Mouse (Mus musculus): ENCODE data around the gene 4632433K11Rik. TPM values are rescaled to one million over a fixed set of nuclear protein-coding genes. Genes with fewer than 3 reads are reported as not detected.
"Not testable (repeated sequence)": the region's sequence is repeated elsewhere in the genome, so short reads cannot be mapped to it uniquely, and the experiment has no call there.

The 4632433K11Rik gene
- polyA plus RNA-seq, 1 experiment from 2014 or later = not detected

DNA sequence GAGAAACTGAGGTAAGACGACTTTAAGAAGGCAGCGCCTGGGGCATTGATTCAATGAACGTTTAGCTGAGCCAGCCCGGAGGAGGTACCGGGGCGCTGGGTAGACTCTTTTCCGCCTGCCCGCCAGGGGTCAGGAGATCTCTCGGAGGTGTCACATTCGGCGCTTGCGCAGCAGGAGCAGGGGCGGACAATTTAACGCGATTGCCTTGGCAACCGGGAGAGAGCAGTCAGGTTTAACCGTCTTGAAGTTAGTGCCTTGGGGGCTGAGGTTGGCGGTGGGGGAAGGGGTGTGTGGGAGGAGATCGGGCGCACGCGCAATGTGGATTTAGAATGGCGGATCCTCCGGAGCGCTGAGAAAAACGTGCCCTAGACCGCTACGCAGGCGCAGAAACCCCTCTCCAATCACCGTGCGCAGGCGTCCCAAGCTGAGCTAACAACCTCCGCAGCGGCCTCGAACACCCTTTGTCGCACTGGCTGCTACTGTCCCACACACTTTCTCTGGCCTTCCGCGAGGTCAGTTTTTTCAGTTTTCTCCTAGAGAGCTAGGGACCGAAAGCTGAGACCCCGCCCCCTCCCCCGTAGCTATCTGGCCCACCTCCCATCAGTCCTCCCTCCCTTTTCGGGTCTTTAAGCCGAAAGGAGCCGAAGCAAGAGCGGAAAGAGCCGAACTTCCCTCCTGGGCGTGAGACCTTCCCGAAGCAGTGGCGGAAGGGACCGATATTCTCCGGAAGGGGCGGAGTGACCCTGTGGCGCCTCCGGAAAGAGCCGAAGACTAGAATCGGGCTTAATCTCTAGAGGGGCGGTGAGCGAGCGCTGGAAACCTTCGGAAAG is 27.2 kb downstream of the 4632433K11Rik start:
- H3K9ac ChIP-seq = peak overlapping the region; percentile 88
- H3K4me2 ChIP-seq = peak overlapping the region; percentile 89
- no peaks in the 10 kb centered on the region for H3K9me3 ChIP-seq
- H3K27ac ChIP-seq = peak overlapping the region; percentile 99
- peak; percentile 91 for ATAC-seq (replicated peaks)
- H3K4me3 ChIP-seq = peak overlapping the region; percentile 55
- H3K36me3 ChIP-seq (replicated peaks) = no peaks in the 10 kb centered on the region
- no peaks in the 10 kb centered on the region for H3K27me3 ChIP-seq (replicated peaks)
- WGBS = under 1% methylated on average over 60 of the region's 60 CpGs
- H3K4me1 ChIP-seq = peaks cover 67% of the 10 kb centered on the region

DNA sequence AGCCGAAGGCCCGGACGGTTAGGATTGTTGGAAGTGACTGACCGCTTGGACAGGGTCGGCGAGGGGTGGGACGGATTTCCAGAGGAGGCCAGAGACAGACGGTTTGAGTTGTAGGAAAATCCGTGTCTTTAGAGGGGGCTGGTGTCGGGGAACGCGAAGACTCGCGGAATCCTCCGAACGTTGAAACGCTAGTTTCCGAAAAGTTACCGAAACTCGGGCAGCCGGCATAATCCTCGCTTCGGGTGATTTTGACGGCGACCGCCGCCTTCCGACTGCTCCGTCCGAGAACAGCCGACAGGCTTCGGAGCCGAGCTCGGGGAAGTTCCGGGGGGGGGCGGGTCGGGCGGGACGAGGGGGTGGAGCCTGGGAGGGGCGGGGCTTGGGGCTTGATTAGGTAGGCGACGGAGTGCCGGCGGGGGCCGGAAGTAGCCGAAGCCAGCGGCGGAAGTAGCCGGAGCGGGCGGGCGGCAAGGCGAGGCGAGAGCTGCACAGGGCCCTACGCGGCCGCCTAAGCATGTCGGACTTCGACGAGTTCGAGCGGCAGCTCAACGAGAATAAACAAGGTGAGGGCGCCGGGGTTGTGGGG is 27.9 kb downstream of the 4632433K11Rik start, which contains the start of gene U2af2:
Gene U2af2 (plus strand): TSS at position 370 of the 586 bp plus-strand sequence.
- peaks cover 67% of the 10 kb centered on the region for H3K4me1 ChIP-seq
- WGBS = under 1% methylated on average over 65 of the region's 65 CpGs

DNA sequence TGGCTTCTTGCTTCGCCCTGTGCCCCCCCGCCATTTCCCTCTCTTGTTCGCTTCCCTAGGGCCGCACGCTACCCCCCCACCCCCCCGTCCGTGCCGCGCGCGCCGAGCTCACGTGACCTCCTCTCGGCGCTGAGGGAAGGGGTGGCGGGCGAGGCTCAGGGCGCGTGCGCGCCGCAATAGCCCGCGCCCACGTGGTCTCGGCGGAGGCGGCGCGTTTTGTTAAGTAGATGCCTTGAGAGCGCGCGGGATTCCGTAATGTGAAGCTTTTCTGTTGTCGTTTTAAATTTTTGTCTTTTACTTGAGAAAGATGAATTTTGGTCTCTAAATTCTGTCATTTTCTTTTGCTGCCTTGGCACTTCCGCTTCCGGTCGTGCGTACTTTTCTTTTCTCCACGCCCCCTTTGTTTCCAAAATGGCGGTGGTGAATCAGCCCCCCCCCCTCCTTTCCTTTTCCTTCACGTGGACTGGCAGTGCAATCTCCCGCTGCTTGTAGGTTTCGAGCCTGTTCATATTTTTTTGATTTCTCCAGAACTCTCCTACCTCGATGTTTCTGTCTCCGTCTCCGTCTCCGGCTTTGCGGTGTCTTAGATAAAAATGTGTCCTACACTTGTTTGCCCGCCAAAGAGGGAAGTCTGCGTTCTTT is 28.6 kb downstream of the 4632433K11Rik start:
- Histone ChIP-seq H3K4me2 (peak overlapping the region; percentile 89), H3K27me3 (replicated peaks) (no peaks in the 10 kb centered on the region), H3K9ac (peak overlapping the region; percentile 88), H3K4me3 (peak overlapping the region; percentile 55), H3K36me3 (replicated peaks) (0 out of 2 replicates have a peak, but pooled peaks cover 3% of the 10 kb centered on the region), H3K9me3 (no peaks in the 10 kb centered on the region), H3K27ac (peak overlapping the region; percentile 99), H3K4me1 (peaks cover 62% of the 10 kb centered on the region)
- ATAC-seq (replicated peaks) = peak; percentile 16
- WGBS = under 1% methylated on average over 50 of the region's 51 CpGs

More for the DNA sequence above, 27.9 kb downstream of the 4632433K11Rik start, which contains the start of gene U2af2:
- Histone ChIP-seq H3K27ac (peak within 1 kb of the TSS; percentile 99), H3K36me3 (replicated peaks) (no peaks in the 10 kb centered on the region), H3K9ac (peak within 1 kb of the TSS; percentile 88), H3K4me3 (peak within 1 kb of the TSS; percentile 55), H3K4me2 (peak within 1 kb of the TSS; percentile 89), H3K27me3 (replicated peaks) (no peaks in the 10 kb centered on the region), H3K9me3 (no peaks in the 10 kb centered on the region)
- peak; percentile 79 for ATAC-seq (replicated peaks)

DNA sequence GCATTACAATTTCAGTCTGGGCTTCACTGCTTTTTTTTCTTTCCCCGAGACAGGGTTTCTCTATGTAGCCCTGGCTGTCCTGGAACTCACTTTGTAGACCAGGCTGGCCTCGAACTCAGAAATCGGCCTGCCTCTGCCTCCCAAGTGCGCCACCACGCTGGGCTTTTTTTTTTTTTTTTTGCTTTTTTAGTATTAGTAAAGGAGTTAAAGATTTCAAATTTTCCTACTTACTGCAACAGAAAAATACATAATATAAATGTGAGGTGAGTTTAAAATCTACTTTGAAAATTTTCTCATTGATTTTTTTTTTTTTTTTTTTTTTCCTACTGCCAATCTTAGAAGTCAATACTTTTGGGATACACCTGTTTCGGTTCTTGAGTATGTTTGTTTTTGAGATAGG is 31.0 kb downstream of the 4632433K11Rik start:
- Histone ChIP-seq H3K4me1 (peaks cover 40% of the 10 kb centered on the region), H3K9me3 (no peaks in the 10 kb centered on the region), H3K4me2 (peak overlapping the region; percentile 89; the same call in 1 of the 2 replicates), H3K9ac (no peak overlapping the region), H3K27me3 (replicated peaks) (no peaks in the 10 kb centered on the region), H3K4me3 (no peak overlapping the region), H3K27ac (no peak overlapping the region), H3K36me3 (replicated peaks) (peaks cover 26% of the 10 kb centered on the region)
- ATAC-seq (replicated peaks) = no peak
- 95% methylated on average over 6 of the region's 6 CpGs for WGBS

DNA sequence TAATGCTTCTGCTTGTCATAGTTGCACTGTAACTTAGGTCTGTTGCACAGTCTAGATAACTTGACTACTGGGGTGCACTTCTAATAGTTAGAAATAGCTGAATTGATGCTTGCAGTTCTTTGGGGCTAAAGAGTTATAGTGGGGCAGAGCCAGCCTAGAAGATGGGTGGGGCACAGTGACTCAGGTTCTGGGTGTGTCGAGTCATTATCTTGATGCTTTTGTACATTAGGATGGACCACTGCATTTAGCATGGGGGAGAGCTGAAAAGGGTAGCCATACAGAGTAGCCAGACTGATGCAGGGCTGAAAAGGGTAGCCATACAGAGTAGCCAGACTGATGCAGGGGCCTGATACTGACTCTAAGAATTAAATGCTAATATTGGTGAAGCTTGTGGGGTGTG is 39.7 kb downstream of the 4632433K11Rik start:
- no peaks in the 10 kb centered on the region for H3K9me3 ChIP-seq
- H3K36me3 ChIP-seq (replicated peaks) = peaks cover 87% of the 10 kb centered on the region
- WGBS = 90% methylated on average over 1 of the region's 1 CpGs
- H3K4me3 ChIP-seq = no peak overlapping the region
- no peaks in the 10 kb centered on the region for H3K27me3 ChIP-seq (replicated peaks)
- no peak overlapping the region for H3K4me2 ChIP-seq
- no peak for ATAC-seq (replicated peaks)
- no peak overlapping the region for H3K9ac ChIP-seq
- H3K4me1 ChIP-seq = no peaks in the 10 kb centered on the region
- no peak overlapping the region for H3K27ac ChIP-seq

DNA sequence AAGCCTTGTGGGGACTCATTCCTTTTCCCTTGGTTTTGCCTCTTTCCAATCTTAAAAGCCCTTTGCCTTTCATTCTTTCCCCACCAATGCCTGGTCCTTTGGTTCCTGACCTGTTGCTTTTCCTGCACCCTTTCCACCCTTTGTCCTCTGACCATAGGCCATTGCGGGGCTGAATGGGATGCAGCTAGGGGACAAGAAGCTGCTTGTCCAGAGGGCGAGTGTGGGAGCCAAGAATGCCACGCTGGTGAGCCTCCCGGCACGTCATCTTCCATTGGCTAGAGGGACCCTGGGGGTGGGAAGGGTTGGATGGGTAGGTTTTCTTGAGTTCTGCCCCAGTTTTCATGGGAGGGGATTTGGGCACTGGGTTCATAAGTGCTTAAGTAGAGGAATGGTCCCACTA is 41.1 kb downstream of the 4632433K11Rik start:
- Histone ChIP-seq H3K27ac (no peak overlapping the region), H3K9me3 (no peaks in the 10 kb centered on the region), H3K27me3 (replicated peaks) (no peaks in the 10 kb centered on the region), H3K4me1 (no peaks in the 10 kb centered on the region), H3K9ac (no peak overlapping the region), H3K36me3 (replicated peaks) (peaks cover 79% of the 10 kb centered on the region), H3K4me3 (no peak overlapping the region), H3K4me2 (no peak overlapping the region)
- no peak for ATAC-seq (replicated peaks)
- WGBS = 92% methylated on average over 5 of the region's 5 CpGs

DNA sequence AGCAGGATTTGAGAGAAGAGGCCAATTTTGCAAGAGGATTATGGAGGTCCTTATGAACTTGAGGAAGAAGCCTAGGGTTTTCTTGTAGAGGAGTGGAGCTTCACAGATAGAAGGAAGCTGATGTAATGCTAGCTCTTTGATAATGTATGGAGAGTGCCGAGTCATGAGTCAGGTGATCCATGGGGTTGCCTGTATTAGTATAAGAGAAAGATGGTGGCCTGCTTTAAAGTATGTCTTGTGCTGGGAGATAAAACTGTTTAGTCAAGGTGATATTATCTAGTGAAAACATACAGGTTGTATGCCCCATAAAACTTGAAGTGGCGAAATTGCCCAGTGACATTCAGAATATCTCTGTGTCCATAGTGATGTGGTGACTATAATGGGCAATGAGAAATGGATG is 43.0 kb downstream of the 4632433K11Rik start:
- Histone ChIP-seq H3K36me3 (replicated peaks) (peaks cover 63% of the 10 kb centered on the region), H3K27me3 (replicated peaks) (no peaks in the 10 kb centered on the region)
- 88% methylated on average over 2 of the region's 2 CpGs for WGBS

DNA sequence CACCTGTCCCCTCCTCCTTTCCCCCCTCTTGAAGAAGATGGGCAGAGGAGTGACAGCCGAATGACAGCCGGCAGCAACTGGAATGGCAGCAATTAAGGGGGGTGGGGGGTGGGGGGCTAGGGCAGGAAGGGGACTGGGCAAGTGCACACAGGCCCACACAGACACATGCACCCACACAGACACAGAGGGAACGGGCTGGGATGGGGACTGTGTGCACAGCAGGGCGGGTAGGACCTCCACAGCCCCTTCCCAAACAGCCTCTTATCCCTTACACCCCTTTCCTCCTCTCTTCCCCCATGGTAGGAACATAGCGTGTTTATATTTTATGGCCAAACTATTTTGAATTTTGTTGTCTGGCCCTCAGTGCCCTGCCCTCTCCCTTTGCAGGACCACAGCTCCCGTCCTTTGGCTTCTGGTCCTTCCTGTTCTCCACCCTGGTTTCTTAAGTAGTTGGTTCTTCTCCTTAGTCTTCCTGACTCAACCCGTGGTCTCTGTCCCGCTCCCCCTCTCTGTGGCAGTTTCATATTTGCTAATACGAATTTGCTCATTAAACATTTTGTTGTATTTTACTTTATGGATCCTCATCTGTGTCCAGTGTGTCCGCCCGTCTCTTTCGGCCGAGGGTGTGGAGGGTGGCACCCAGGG is 45.6 kb downstream of the 4632433K11Rik start:
- 48% methylated on average over 11 of the region's 13 CpGs for WGBS
- H3K9ac ChIP-seq; H3K27me3 ChIP-seq (replicated peaks); H3K9me3 ChIP-seq: not testable (repeated sequence)
- Histone ChIP-seq H3K4me1 (peaks cover 26% of the 10 kb centered on the region), H3K4me3 (peak overlapping the region; percentile 93), H3K4me2 (peak overlapping the region; percentile 84), H3K27ac (peak overlapping the region; percentile 89), H3K36me3 (replicated peaks) (peaks cover 38% of the 10 kb centered on the region)
- peak; percentile 67 for ATAC-seq (replicated peaks)

More for the DNA sequence above, 43.0 kb downstream of the 4632433K11Rik start:
- no peak for ATAC-seq (replicated peaks)
- no peak overlapping the region for H3K4me3 ChIP-seq
- H3K4me2 ChIP-seq = no peak overlapping the region
- no peak overlapping the region for H3K27ac ChIP-seq
- H3K9ac ChIP-seq = no peak overlapping the region
- no peaks in the 10 kb centered on the region for H3K9me3 ChIP-seq
- H3K4me1 ChIP-seq = peaks cover 13% of the 10 kb centered on the region

DNA sequence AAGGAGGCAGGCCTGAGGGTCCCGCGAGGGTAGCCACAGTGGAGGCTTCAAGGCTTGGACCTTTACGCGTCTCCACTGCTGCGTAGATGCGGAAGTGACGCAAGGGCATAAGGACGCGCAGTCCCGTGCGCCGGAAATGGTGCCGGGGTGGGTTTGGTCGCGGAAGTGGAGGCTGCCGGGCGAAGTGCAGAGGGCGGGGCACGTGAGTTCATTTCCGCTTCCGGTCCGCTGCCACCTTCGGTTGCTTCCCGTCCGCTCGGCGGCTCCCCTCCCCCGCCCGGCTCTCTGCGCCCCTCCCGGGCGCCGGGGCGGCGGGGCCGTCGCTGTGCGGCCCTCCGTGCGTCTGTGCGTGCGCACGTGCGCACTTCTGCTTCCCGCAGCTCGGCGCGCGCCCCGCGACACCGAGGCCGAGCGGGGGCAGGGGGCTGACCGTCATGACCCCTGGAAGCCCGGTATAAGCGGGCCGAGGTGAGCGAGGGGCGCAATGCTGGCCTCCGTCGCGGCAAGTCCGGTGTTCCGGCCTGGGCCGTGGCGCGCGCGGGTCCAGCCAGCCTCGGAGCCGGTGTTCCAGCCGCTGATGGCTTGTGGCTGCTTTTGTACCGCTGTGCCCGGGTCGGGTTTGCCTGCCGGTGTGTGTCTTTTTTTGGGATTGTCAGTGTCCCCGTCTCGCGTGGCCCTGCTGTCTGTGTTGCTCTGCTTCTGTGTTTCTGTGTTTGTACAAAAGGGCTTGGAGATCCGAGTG is 46.3 kb downstream of the 4632433K11Rik start, which contains the start of gene Epn1:
Gene Epn1 (plus strand): TSS at position 226 of the 742 bp plus-strand sequence.
- peaks cover 32% of the 10 kb centered on the region for H3K36me3 ChIP-seq (replicated peaks)
- peak; percentile 97 for ATAC-seq (replicated peaks)
- no peaks in the 10 kb centered on the region for H3K9me3 ChIP-seq
- under 1% methylated on average over 78 of the region's 81 CpGs for WGBS
- peak within 1 kb of the TSS; percentile 84 for H3K4me2 ChIP-seq
- peaks cover 26% of the 10 kb centered on the region for H3K4me1 ChIP-seq
- H3K4me3 ChIP-seq = peak within 1 kb of the TSS; percentile 93
- H3K9ac ChIP-seq = peak within 1 kb of the TSS; percentile 95
- H3K27ac ChIP-seq = peak within 1 kb of the TSS; percentile 89
- no peaks in the 10 kb centered on the region for H3K27me3 ChIP-seq (replicated peaks)

DNA sequence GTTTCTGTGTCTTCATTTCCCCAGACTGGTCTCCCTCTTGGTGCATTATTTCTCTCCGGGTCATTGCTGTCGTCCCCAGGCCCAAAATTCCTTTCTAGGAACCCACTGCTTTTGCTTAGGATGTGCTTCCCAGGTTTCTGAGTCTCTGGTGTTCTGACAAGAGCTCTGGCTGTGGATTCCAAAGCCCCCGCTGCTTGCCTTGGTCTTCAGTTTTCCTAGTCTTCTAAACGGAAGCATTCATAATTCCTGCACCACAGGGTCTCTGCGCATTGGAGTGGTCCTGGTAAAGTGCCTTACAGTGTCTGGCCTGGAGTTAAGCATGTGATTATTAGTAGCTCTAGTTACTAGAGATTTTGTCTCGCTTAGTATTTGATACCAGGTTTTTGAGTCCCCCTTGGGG is 46.9 kb downstream of the 4632433K11Rik start:
- no peak for ATAC-seq (replicated peaks)
- H3K4me2 ChIP-seq = peak overlapping the region; percentile 84
- H3K9ac ChIP-seq = peak overlapping the region; percentile 95
- WGBS = 20% methylated on average over 6 of the region's 6 CpGs
- peak overlapping the region; percentile 89; the same call in 1 of the 2 replicates for H3K27ac ChIP-seq
- H3K9me3 ChIP-seq = no peaks in the 10 kb centered on the region
- peaks cover 27% of the 10 kb centered on the region for H3K36me3 ChIP-seq (replicated peaks)
- no peaks in the 10 kb centered on the region for H3K27me3 ChIP-seq (replicated peaks)
- peaks cover 26% of the 10 kb centered on the region for H3K4me1 ChIP-seq
- peak overlapping the region; percentile 93 for H3K4me3 ChIP-seq

DNA sequence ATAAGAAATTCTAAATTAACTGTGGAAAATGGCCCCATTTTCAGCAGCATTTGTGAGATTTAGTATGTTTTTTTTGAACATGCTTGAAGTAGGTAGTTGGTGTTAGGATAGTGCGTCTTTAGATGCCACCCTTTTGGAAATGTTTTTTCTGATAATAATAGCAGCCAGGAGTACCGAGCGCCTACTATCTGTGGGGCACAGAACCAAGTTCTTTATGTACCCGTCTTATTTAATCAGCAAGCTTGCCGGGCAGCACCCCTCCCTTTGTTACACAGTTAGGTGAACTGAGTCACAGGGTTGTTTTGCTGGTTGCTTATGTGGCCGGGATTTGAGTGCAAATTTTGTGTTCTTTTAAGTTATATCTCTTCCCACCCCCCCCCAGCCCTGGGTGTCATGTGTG is 47.3 kb downstream of the 4632433K11Rik start:
- H3K4me3 ChIP-seq = peak overlapping the region; percentile 93
- H3K9ac ChIP-seq = peak overlapping the region; percentile 95; the same call in 1 of the 2 replicates
- H3K9me3 ChIP-seq = no peaks in the 10 kb centered on the region
- H3K4me2 ChIP-seq = peak overlapping the region; percentile 84
- 72% methylated on average over 6 of the region's 6 CpGs for WGBS
- H3K27me3 ChIP-seq (replicated peaks) = no peaks in the 10 kb centered on the region
- peaks cover 30% of the 10 kb centered on the region for H3K4me1 ChIP-seq
- ATAC-seq (replicated peaks) = no peak
- peaks cover 24% of the 10 kb centered on the region for H3K36me3 ChIP-seq (replicated peaks)
- no peak overlapping the region for H3K27ac ChIP-seq

All from midbrain, embryonic 15.5 days (tissue).